Mouse (Mus musculus) erythroblast, adult 5-6 weeks (primary cell): ENCODE measurements around the gene Prima1. TPM values are rescaled to one million over a fixed set of nuclear protein-coding genes. Genes with fewer than 3 reads are reported as not detected.

Experiments used
- ATAC-seq: replicated peaks from 2 replicates; pipeline ENCODE4 v1.8.0; 2016; ENCODE audit warnings: moderate number of reproducible peaks, mild to moderate bottlenecking, moderate TSS enrichment, inconsistent platforms; ENCODE audit not compliant: poor library complexity, low FRiP score, severe bottlenecking
- total RNA-seq, 2 experiments: library from RNA; stranded (forward) in 1 of 2; stranded (reverse) in 1 of 2; fragments of 150-400 nt in 1 of 2; fragments of 200-764, 138-1000 nt in 1 of 2; gene quantifications; 2 replicates each; pipeline versions ENCODE4 v1.2.3 to v1.2.4; 2015 to 2017; ENCODE audit warnings: low replicate concordance in 2 of 2

Gene Prima1
- total RNA-seq (2015; ENCODE audit: low replicate concordance) (not detected in 2 replicates), total RNA-seq (2017; ENCODE audit: low replicate concordance) (not detected in 2 replicates)

DNA sequence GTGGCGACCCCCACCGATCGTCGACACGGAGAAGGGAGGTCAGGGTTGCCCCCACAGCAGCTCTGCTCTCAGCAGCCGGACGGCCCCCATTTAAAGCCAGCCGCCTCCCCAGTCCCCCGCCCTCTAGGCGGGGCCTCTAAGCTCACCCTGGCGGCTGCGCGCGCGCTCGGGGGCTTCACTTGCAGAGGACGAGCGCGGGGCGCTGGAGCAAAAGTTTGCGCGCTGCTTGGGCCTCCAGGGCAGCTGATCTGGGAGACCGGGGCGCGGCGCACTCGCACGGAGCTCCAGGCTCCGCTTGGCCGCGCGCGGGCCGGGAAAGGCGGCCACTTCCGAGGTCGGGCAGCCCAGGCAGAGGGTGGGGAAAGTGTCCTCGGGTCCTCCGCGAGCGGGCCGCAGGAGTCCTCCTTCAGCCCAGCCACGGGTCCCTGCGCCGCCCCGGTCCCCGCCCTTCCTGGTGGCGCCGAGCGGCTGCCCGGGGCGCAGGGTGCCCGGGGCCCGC is at the start of gene Prima1:
Prima1 (minus strand) TSS at position 68 of the 499 bp plus-strand sequence.
- ATAC-seq, result no peak

DNA sequence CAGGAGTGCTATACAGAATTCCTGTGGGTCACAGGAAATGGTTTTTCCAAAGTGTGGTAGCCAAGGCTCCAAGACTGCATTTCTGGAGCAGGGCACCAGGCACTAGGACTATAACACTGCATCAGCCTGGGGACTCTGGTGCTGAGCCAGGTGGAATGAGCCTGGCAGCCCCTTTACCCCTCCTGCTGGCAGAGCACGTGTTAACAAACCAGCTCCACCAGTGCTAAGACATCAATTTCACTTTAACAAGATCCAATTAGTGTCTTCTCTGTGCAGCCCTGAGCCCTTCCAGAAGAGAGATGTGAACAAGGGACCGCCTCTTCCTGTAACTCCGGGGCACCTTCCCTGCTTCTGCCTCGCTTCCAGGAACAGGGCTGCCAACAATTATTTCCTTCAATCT is 45.3 kb upstream of the Prima1 start:
- no peak for ATAC-seq

GRCm38 (mm10) chr12:103283411-103283810 is 41.5 kb upstream of the Prima1 start:
- no peak for ATAC-seq

GRCm38 (mm10) chr12:103282936-103283335 is 41.0 kb upstream of the Prima1 start:
- no peak for ATAC-seq

DNA sequence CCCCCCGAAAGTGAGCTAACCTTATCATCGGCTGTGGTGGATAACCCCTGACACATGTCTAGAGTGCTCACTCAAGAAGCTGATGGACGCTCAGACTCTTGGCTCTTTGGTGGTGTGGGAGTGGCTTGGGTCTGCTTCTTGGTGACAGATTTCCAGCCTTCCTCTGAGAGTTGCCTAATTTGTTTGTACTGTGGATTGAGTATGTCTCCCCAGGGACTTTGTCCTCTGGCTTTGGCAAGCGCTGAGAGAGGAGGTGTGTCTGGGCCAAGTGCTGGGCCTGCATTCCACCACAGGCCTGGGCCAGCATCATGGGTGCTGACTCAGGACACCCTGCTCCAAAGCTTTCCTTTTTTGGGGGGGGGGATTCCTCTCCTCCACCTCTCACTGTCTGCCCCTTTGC is 40.0 kb upstream of the Prima1 start:
- no peak for ATAC-seq

- ATAC-seq, result no peak
Measured at GRCm38 (mm10) chr12:103281491-103281890, 39.5 kb upstream of the Prima1 start.

DNA sequence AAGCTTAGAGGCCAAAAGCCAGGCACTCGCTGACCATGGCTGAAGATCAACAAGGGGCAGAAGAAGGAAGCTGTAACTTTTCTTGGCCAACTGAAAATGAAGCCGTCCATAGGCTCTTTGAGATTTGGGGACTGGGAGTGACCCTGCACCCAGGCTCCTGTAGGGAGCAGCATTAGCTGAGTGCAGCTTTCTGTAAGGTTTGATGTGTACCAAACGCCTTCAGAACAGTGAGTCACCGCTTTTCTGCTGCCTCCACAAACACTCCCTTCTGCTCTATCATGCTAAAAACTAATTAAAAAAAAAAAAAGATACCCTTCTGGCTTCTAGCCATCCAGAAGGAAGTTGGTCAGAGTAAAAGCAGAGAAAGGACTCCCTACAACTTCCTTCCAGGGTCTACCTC is 34.5 kb upstream of the Prima1 start:
- ATAC-seq, result no peak

DNA sequence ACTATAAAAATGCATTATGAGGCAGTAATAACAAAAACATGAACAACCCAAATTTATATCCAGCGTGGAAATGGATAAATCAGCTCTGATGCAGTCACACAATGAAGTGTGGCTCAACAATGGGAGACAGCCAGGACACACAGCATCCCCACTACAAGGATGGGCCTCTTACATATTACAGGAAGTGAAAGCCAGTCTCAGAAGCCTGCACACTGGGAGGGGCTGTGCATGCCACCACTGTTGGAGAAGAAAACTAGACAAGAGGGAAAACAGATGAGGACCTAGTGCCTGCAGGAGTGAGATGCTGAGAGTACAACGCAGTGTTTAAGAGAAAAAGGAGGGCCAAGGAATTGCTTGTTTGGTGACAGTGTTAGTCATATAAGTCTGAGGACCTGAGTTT is 31.8 kb upstream of the Prima1 start:
- ATAC-seq, result no peak

DNA sequence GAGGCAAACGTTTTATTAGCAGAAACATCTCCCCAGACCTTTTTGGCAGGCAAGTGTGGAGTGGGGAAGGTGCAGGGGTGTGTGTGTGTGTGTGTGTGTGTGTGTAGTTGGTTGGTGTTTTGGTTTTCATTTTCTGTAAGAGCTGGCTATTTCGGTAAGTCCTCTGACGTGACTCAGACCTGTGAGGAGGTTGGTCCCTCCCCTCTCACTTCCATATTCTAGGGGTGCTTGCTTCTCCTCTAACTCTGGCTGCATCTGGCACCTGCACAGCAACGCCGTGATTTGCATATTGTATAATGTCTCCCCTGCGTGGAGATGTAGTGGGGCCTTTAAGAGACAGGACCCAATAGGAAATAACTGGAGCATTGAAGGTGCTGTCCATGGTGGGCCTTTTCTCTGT is 31.1 kb upstream of the Prima1 start:
- ATAC-seq, result no peak

DNA sequence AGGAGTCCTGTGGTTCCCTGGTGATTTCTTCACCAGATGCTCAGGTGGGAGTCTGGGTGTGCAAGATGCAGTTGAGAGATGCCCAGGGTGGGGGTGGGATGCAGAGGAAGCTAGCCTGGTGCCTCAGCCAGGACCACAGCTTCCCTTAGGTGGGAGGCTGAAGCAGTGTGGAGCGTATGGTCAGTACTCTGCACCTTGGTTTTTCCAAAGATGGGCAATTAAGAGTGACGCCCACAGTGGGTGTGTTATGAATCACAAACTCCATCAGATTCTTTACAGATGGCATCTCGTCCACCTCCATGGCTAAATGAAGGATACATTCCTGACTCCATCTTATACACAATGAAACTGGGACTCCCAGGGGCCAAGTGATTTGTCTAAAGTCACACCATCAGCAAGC is 30.2 kb upstream of the Prima1 start:
- no peak for ATAC-seq

DNA sequence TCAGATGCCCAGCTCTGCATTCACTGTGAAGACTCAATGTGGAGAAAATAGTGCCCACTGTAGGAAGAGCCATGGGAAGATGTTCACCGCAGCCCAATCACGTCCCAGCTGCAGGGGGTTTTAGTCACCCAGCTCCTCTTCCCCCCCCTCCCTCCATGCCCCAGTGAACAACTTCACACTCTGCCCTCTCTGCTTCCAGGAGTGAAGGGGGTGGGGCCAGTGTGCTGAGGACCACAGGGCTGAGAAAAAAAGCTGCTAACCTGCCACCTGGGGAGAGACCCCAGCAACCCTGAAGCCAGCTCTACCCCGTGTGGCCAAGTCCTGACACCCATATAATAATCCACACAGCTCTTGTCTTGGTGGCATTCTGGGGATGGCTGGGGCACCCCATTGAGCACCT is 24.7 kb upstream of the Prima1 start:
- no peak for ATAC-seq

DNA sequence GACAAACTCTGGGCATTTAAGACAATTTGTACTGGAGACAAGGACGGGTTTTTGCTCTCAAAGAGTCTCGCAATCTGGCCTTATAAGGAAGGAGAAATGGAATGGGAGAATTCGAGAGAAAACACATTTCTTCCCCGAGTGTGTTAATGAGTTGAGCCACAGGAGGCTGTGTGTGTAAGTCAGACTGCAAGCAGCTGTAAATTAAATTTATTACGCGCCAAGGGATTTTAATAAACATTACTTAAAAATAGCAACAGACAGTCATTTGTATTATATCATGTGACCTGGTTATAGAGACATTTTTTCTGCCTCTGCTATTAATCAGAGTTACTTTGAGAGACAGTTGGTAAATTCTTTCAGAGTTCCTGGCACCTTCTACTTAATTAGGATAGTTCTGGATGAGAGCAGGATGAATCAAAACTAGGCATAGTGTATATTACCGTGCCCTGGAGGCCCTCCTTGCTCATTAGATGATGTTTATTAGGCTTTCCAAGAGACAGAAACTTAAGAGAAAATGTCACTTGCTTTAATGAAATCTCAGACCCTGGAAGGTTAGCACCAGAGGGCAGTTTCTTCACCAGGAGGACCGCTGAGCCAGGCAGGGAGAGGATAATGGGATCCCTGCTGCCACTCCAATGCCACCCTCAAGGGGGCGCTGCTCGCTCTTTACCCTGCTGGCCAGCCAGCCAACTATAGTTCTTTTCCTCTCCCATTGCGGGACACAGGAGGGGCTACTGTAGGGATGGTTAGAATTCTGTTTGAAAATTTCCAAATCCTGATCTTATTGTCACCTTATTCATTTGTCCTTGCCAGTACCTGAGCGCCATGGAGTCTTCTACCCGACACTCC is 20.3 kb upstream of the Prima1 start:
- no peak for ATAC-seq

DNA sequence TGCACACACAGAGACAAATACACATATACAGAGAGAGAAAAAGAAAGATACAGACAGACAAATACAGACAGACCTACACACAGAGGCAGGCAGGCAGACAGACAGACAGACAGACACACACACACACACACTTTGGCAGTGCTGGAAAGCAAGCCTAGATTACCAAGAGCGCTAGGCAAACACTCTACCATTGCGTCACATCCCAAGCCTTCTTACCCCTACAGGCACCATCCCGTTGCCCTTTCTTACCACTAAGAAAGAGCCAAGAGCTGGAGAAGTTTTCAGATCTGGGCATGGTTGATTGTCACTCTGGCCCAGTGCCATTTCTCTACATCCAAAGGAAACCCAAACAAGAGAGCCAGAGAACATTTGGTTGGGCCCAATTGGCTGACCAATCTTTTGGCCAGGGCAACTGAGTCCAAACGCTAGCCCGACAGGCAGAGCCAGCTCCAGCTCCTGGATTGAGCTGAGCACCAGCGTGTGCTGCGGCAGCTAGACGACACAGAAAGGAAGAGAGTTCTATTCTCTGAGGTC is 11.0 kb upstream of the Prima1 start:
- no peak for ATAC-seq

DNA sequence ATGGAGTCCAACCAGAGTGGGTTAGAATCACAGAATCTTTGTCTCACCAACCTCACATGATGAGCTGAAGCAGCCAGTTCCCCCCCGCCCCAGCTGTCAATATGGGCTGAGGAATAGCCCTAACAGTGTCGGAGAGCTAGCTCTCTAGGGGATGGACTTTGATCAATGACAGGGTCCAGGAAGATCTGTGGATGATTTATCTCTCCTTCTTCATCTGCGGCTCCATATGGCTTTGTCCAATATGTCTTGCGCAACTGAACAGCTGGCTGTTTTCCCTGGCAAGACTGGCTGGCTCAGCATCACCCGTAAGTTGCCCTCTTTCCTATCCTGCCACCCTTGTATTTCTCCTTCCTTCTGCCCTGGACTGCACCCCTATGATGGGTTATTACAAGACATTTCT is 9.2 kb upstream of the Prima1 start:
- no peak for ATAC-seq

DNA sequence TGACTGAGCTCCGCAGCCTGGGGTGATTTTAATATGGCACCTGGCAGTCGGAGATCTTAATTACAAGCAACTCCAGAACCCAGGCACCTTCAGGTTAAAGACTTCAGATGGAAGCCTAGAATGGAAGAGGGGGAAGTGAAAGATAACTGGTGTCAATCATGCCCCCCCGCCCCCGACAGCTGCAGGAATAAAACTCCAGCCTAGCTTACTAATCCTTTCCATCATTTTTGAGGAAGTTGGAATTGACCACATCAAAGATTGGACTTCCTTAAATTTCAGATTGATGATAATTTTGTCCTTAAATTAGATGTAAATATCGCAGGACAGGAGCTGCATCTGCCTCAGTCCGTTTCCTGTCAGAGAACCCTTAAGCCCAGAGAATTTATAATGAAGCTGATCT is 8.4 kb upstream of the Prima1 start:
- ATAC-seq, result no peak

GRCm38 (mm10) chr12:103243041-103243440 is 1.1 kb upstream of the Prima1 start:
- no peak for ATAC-seq

- ATAC-seq, result no peak
Measured at GRCm38 (mm10) chr12:103242591-103243025, 658 bp upstream of the Prima1 start.

GRCm38 (mm10) chr12:103241311-103242082 is 453 bp downstream of the Prima1 start:
- ATAC-seq, result no peak

GRCm38 (mm10) chr12:103238924-103239460 is 3.0 kb downstream of the Prima1 start:
- no peak for ATAC-seq

DNA sequence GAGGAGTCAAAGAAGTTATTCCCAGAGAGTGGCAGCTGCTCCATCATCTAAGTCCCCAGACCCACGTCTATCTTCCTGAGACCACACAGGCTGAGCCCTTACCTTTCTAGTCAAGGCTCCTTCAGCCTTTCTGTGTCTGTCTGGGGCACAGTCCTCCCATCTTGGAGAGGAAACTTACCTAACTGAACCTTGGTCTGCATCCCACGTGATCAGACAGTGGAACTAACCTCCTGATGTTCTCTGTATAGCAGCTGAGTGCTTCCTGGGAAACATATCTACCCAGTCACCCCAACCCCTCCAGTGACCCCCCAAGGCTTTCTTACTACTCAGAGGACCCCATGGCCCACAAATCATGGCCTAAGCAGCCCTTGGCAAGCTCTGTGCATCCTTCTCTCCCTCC is 6.1 kb downstream of the Prima1 start:
- ATAC-seq, result no peak
